Mouse (Mus musculus) testis, adult 2 months (tissue): ENCODE measurements around the gene 4921517D22Rik. TPM values are rescaled to one million over a fixed set of nuclear protein-coding genes. Genes with fewer than 3 reads are reported as not detected.

Experiments
- H3K27ac ChIP-seq: fragments of 200-500 bp; 2 replicates; pipeline ENCODE4 v1.5.1; 2012; ENCODE audit warnings: low read depth, low read length; ENCODE audit not compliant: control insufficient read depth, insufficient read depth
- H3K27me3 ChIP-seq: fragments of 200-500 bp; 2 replicates; pipeline ENCODE4 v1.6.1; 2012; ENCODE audit warnings: mild to moderate bottlenecking, low read length, moderate library complexity; ENCODE audit not compliant: control insufficient read depth, insufficient read depth
- H3K36me3 ChIP-seq: fragments of 200-500 bp; 2 replicates; pipeline ENCODE4 v1.6.1; 2012; ENCODE audit warnings: mild to moderate bottlenecking, low read length; ENCODE audit not compliant: control insufficient read depth, insufficient read depth
- H3K4me1 ChIP-seq: fragments of 200-500 bp; 2 replicates; pipeline ENCODE4 v1.6.1; 2012; ENCODE audit warnings: low read length; ENCODE audit not compliant: control insufficient read depth, insufficient read depth
- H3K4me3 ChIP-seq: fragments of 200-500 bp; 2 replicates; pipeline ENCODE4 v1.5.1; 2012; ENCODE audit warnings: low read depth, mild to moderate bottlenecking, low read length, moderate library complexity, mixed read lengths; ENCODE audit not compliant: control insufficient read depth
- CTCF ChIP-seq: fragments of 200-500 bp; IDR thresholded peaks from 2 replicates; pipeline ENCODE4 v1.5.1; 2012; ENCODE audit warnings: low read depth, mild to moderate bottlenecking, inconsistent platforms, low read length, moderate library complexity; ENCODE audit not compliant: control insufficient read depth, insufficient read depth, insufficient replicate concordance
- POLR2A ChIP-seq: fragments of 200-500 bp; IDR thresholded peaks from 2 replicates; pipeline ENCODE4 v1.6.1; 2012; ENCODE audit warnings: low read depth, mild to moderate bottlenecking, inconsistent platforms, low read length, moderate library complexity; ENCODE audit not compliant: control insufficient read depth
- polyA plus RNA-seq: library from polyadenylated mRNA; depleted of rRNA; stranded (reverse); fragments of >200 nt; gene quantifications from 2 replicates; pipeline ENCODE4 v1.2.3, GENCODE M21; 2012

4921517D22Rik gene
- polyA plus RNA-seq, 1 experiment, result 24.2 TPM

GRCm38 (mm10) chr13:59669946-59670345, 24.0 kb downstream of the 4921517D22Rik start:
- H3K27me3 ChIP-seq, result no peaks in the 10 kb centered on the region
- H3K4me3 ChIP-seq, result no peak overlapping the region
- H3K4me1 ChIP-seq, result peaks cover 7% of the 10 kb centered on the region; the same call in 1 of the 2 replicates
- TF ChIP-seq CTCF, result no peak
- TF ChIP-seq POLR2A, result no peak
- H3K36me3 ChIP-seq, result no peaks in the 10 kb centered on the region
- no peak overlapping the region for H3K27ac ChIP-seq

DNA sequence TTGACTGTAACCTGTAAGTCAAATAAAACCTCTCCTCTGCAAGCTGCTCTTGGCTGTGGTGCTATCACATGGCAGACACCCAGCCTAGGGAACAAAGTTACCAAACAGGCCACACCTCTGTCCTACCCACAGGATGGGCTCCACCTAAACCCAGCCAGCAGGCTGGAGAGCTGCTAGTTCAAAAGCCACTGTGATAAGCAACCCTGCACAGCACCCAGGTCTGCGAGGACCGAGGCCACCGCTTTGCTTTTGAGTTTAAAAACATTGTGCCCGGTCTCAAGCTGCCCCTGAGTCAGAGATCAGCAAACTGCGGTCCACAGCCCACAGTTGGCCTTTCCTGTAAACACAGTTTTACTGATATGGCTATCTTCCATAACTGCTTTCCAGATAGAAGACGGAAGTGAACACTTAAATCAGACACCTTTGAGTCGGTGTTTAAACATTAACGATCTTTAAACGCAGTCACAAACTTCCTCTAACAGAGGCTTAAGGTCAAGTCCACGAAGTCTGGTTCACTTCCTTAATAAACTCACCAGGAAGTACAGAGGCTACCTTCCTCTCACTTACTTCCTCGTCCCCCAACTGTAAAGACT, 25.3 kb downstream of the 4921517D22Rik start:
- Histone ChIP-seq H3K36me3 (no peaks in the 10 kb centered on the region), H3K4me1 (peaks cover 3% of the 10 kb centered on the region; the same call in 1 of the 2 replicates), H3K27me3 (no peaks in the 10 kb centered on the region), H3K4me3 (no peak overlapping the region), H3K27ac (peak overlapping the region; percentile 18; the same call in 1 of the 2 replicates)
- TF ChIP-seq POLR2A (no peak), CTCF (no peak)

DNA sequence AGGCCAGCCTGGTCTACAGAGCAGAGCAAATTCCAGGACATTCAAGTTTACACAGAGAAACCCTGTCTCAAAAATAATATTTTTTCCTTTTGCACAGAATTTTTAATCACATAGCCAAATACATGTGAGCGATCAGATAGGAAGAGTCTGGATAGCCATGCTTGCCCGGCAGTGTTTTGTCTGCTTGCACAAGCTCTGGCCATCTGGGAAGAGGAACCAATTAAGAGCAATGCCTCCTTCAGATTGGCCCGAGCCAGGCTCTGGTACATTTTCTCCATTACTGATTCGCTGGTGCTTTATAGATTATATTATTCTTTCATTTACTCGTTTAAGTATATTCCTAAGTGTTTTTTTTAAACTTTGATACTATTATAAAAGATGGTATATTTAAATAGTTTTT, 26.1 kb downstream of the 4921517D22Rik start:
- Histone ChIP-seq H3K36me3 (no peaks in the 10 kb centered on the region), H3K27me3 (no peaks in the 10 kb centered on the region), H3K27ac (no peak overlapping the region), H3K4me1 (peaks cover 3% of the 10 kb centered on the region; the same call in 1 of the 2 replicates), H3K4me3 (no peak overlapping the region)
- TF ChIP-seq CTCF, result no peak
- no peak for TF ChIP-seq POLR2A

DNA sequence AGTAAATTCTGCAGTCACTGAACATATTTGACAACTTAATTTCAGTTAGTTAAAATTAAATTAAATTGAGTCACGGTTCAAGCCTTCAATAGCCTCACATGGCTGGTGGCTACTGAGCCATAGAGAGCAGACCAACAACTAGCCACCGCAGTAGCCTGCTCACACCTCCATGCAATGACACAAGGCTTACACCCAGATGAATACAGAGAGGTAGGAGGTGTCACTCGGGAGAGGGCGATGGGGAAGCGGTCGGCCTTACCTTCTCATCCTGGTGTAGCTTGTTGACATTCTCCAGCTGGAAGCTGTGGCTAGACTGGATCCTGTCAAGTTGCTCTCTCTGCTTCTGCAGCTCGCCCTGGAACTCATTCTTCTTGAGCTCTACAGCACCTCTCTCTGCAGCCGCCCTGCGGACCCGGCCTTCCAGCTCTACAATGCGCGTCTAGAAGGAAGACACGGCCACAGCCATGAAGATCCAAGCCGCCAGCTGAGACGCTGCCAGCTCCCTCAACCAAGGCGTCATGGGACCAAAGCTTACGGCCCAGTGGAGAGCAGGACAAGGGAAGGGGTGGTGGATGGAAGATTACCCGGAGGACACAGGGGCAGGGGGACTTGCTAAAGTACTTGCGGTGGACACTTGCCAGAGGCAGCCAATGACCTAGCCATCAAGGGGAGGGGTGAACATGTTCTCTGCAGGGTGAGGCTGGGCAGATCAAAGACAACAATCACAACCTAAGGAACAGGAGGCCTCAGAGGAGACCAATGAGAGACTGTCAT, 29.8 kb downstream of the 4921517D22Rik start:
- H3K36me3 ChIP-seq, result no peaks in the 10 kb centered on the region
- no peak overlapping the region for H3K4me3 ChIP-seq
- no peak overlapping the region for H3K27ac ChIP-seq
- peaks cover 3% of the 10 kb centered on the region; the same call in 1 of the 2 replicates for H3K4me1 ChIP-seq
- TF ChIP-seq CTCF (no peak), POLR2A (no peak)
- H3K27me3 ChIP-seq, result no peaks in the 10 kb centered on the region

GRCm38 (mm10) chr13:59661966-59662365, 31.9 kb downstream of the 4921517D22Rik start:
- TF ChIP-seq CTCF (no peak), POLR2A (peak; percentile 39; the same call in 1 of the 2 replicates)
- no peak overlapping the region for H3K4me3 ChIP-seq
- no peak overlapping the region for H3K27ac ChIP-seq
- H3K27me3 ChIP-seq, result no peaks in the 10 kb centered on the region
- no peaks in the 10 kb centered on the region for H3K4me1 ChIP-seq
- H3K36me3 ChIP-seq, result no peaks in the 10 kb centered on the region

GRCm38 (mm10) chr13:59661387-59661786, 32.5 kb downstream of the 4921517D22Rik start:
- Histone ChIP-seq H3K27me3 (no peaks in the 10 kb centered on the region), H3K27ac (no peak overlapping the region), H3K4me3 (no peak overlapping the region), H3K36me3 (no peaks in the 10 kb centered on the region), H3K4me1 (no peaks in the 10 kb centered on the region)
- no peak for TF ChIP-seq CTCF
- no peak for TF ChIP-seq POLR2A

- H3K27ac ChIP-seq, result no peak overlapping the region
- H3K27me3 ChIP-seq, result no peaks in the 10 kb centered on the region
- H3K4me1 ChIP-seq, result no peaks in the 10 kb centered on the region
- no peak for TF ChIP-seq CTCF
- TF ChIP-seq POLR2A, result no peak
- no peak overlapping the region for H3K4me3 ChIP-seq
- no peaks in the 10 kb centered on the region for H3K36me3 ChIP-seq
Measured at GRCm38 (mm10) chr13:59660371-59660770, 33.5 kb downstream of the 4921517D22Rik start.
